Mouse (Mus musculus) kidney, adult 18-20 months (tissue): ENCODE data around the gene Pard3.
"Not testable (repeated sequence)": the region's sequence is repeated elsewhere in the genome, so short reads cannot be mapped to it uniquely, and the experiment has no call there.

Source experiments
- DNase-seq: peaks from one replicate; pipeline ENCODE4 v3.0.0; 2021

The Pard3 gene

GRCm38 (mm10) chr8:127143641-127144040, 79.9 kb downstream of the Pard3 start:
- DNase-seq, result no peak

GRCm38 (mm10) chr8:127144562-127144961, 80.9 kb downstream of the Pard3 start:
- no peak for DNase-seq

- DNase-seq, result no peak
These were observed 81.4 kb downstream of the Pard3 start for GRCm38 (mm10) chr8:127145135-127145534.

GRCm38 (mm10) chr8:127146055-127146454, 82.4 kb downstream of the Pard3 start:
- DNase-seq, result no peak

- no peak for DNase-seq
These were observed 85.1 kb downstream of the Pard3 start for GRCm38 (mm10) chr8:127148821-127149220.

- DNase-seq, result no peak
These were observed 87.0 kb downstream of the Pard3 start for GRCm38 (mm10) chr8:127150645-127151044.

GRCm38 (mm10) chr8:127151706-127152105, 88.0 kb downstream of the Pard3 start:
- no peak for DNase-seq

- no peak for DNase-seq
These were observed 93.4 kb downstream of the Pard3 start for GRCm38 (mm10) chr8:127157087-127157486.

- no peak for DNase-seq
These were observed 95.8 kb downstream of the Pard3 start for GRCm38 (mm10) chr8:127159421-127159966.

GRCm38 (mm10) chr8:127161854-127162253, 98.2 kb downstream of the Pard3 start:
- no peak for DNase-seq

GRCm38 (mm10) chr8:127162821-127163220, 99.1 kb downstream of the Pard3 start:
- DNase-seq, result no peak

GRCm38 (mm10) chr8:127164326-127165280, 100.9 kb downstream of the Pard3 start:
- no peak for DNase-seq

- DNase-seq, result no peak
These were observed 104.8 kb downstream of the Pard3 start for GRCm38 (mm10) chr8:127168496-127168895.

- DNase-seq, result no peak
These were observed 105.7 kb downstream of the Pard3 start for GRCm38 (mm10) chr8:127169361-127169760.

GRCm38 (mm10) chr8:127170372-127170771, 106.7 kb downstream of the Pard3 start:
- DNase-seq, result not testable (repeated sequence)

- DNase-seq, result no peak
These were observed 107.2 kb downstream of the Pard3 start for GRCm38 (mm10) chr8:127170930-127171329.

GRCm38 (mm10) chr8:127173483-127173882, 109.8 kb downstream of the Pard3 start:
- DNase-seq, result no peak

GRCm38 (mm10) chr8:127174411-127174810, 110.7 kb downstream of the Pard3 start:
- DNase-seq, result no peak

- no peak for DNase-seq
These were observed 111.6 kb downstream of the Pard3 start for GRCm38 (mm10) chr8:127175160-127175836.

GRCm38 (mm10) chr8:127178634-127179033, 114.9 kb downstream of the Pard3 start:
- no peak for DNase-seq

- DNase-seq, result no peak
These were observed 117.6 kb downstream of the Pard3 start for GRCm38 (mm10) chr8:127181246-127181645.

GRCm38 (mm10) chr8:127182065-127182464, 118.4 kb downstream of the Pard3 start:
- no peak for DNase-seq

GRCm38 (mm10) chr8:127183533-127183932, 119.8 kb downstream of the Pard3 start:
- no peak for DNase-seq

GRCm38 (mm10) chr8:127184025-127184424, 120.3 kb downstream of the Pard3 start:
- no peak for DNase-seq
